19 mouse cellular contexts compared by ENCODE assay signal in the genomic region with DNA sequence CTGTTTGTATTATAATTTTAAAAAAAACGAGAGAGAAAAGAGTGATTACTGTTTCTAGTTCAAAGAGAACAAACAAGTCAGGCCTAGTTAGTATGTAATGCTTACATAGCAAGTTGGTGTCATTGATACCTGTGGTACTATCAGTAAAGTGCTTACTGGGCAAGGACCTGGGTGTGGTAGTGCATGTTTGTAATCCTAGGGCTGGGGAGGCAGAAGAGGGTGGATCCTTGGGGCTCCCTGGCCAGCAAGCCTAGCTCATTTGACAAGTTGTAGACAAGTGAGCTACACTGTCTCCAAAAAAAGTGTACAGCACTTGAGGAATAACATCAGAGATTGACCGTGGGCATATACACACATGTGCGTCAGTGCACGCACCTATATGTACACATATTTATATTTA. TPM values are rescaled to one million over a fixed set of nuclear protein-coding genes. Genes with fewer than 3 reads are reported as not detected.
DNase-seq lines count a peak whose midpoint lies in the region; ATAC-seq and TF ChIP-seq lines count a peak whose summit lies in the region.
"Had no signal": no experiment of that assay in that cellular context is flagged by ENCODE, and none has a peak within 500 bp of the region (broad histone marks: within the 10 kb centered on the region; RNA-seq: fewer than 3 reads in every experiment).

No protein-coding gene starts in this region.

- H3K9ac ChIP-seq in heart, embryonic 12.5 days, result no peak overlapping the region
- peak overlapping the region; percentile 8; the same call in 1 of the 2 replicates for H3K9ac ChIP-seq in liver, embryonic 16.5 days (ENCODE audit: low read depth, low read length)
- H3K9ac ChIP-seq in stomach, postnatal 0 days (ENCODE audit: low read length), result no peak overlapping the region
- H3K9ac ChIP-seq: embryonic facial prominence, embryonic 15.5 days; forebrain, embryonic 15.5 days; limb, embryonic 12.5 days; neural tube, embryonic 15.5 days had no signal

- H3K4me1 ChIP-seq in heart, embryonic 12.5 days (replicated peaks), result peaks cover 14% of the 10 kb centered on the region
- peaks cover 43% of the 10 kb centered on the region for H3K4me1 ChIP-seq in liver, embryonic 16.5 days (ENCODE audit: control insufficient read depth, low read depth, low read length)
- no peaks in the 10 kb centered on the region for H3K4me1 ChIP-seq in stomach, postnatal 0 days (replicated peaks; ENCODE audit: control insufficient read depth, insufficient read depth)

- TF ChIP-seq CTCF in stomach, postnatal 0 days (IDR thresholded peaks at IDR 0.05; ENCODE audit: low read depth), result no peak

- H3K4me2 ChIP-seq in heart, embryonic 12.5 days, result no peak overlapping the region
- peak overlapping the region; percentile 80 for H3K4me2 ChIP-seq in liver, embryonic 16.5 days (ENCODE audit: low read depth, low read length)
- no peak overlapping the region for H3K4me2 ChIP-seq in stomach, postnatal 0 days (replicated peaks; ENCODE audit: low read depth)
- H3K4me2 ChIP-seq: embryonic facial prominence, embryonic 15.5 days; forebrain, embryonic 15.5 days; limb, embryonic 12.5 days; midbrain, embryonic 11.5 days; neural tube, embryonic 15.5 days had no signal

- H3K36me3 ChIP-seq in heart, embryonic 12.5 days, result peaks cover 31% of the 10 kb centered on the region
- peaks cover 28% of the 10 kb centered on the region for H3K36me3 ChIP-seq in liver, embryonic 16.5 days (ENCODE audit: control insufficient read depth, insufficient read depth)
- H3K36me3 ChIP-seq in stomach, postnatal 0 days (ENCODE audit: control insufficient read depth, insufficient read depth, low read length), result peaks cover 14% of the 10 kb centered on the region

- H3K27ac ChIP-seq in heart, embryonic 12.5 days (ENCODE audit: poor library complexity, severe bottlenecking), result no peak overlapping the region
- peak overlapping the region; percentile 95 for H3K27ac ChIP-seq in liver, embryonic 16.5 days (ENCODE audit: low read length)
- H3K27ac ChIP-seq in stomach, postnatal 0 days (replicated peaks), result no peak overlapping the region
- H3K27ac ChIP-seq: embryonic facial prominence, embryonic 15.5 days; forebrain, embryonic 15.5 days; layer of hippocampus, adult 2 months; left cerebral cortex, adult 2 months; limb, embryonic 12.5 days; neural tube, embryonic 15.5 days had no signal

- H3K4me3 ChIP-seq in heart, embryonic 12.5 days, result no peak overlapping the region
- peak overlapping the region; percentile 20; the same call in 1 of the 2 replicates for H3K4me3 ChIP-seq in liver, embryonic 16.5 days (ENCODE audit: low read depth, low read length)
- no peak overlapping the region for H3K4me3 ChIP-seq in stomach, postnatal 0 days (ENCODE audit: low read depth, low read length)
- H3K4me3 ChIP-seq: embryonic facial prominence, embryonic 15.5 days; forebrain, embryonic 15.5 days; layer of hippocampus, adult 2 months; left cerebral cortex, adult 2 months; limb, embryonic 12.5 days; neural tube, embryonic 15.5 days had no signal

- H3K27me3 ChIP-seq in heart, embryonic 12.5 days (replicated peaks), result no peaks in the 10 kb centered on the region
- H3K27me3 ChIP-seq in liver, embryonic 16.5 days (ENCODE audit: control insufficient read depth, insufficient read depth, low read depth, low read length), result no peaks in the 10 kb centered on the region
- H3K27me3 ChIP-seq in stomach, postnatal 0 days (ENCODE audit: control insufficient read depth, insufficient read depth, low read length), result no peaks in the 10 kb centered on the region
- H3K27me3 ChIP-seq: embryonic facial prominence, embryonic 15.5 days; forebrain, embryonic 15.5 days; limb, embryonic 12.5 days; neural tube, embryonic 15.5 days had no signal

- 86% methylated on average over 4 of the region's 4 CpGs for WGBS in heart, embryonic 12.5 days
- 70% methylated on average over 4 of the region's 4 CpGs for WGBS in liver, embryonic 16.5 days (ENCODE audit: insufficient replicate concordance)
- 75% methylated on average over 4 of the region's 4 CpGs for WGBS in stomach, postnatal 0 days

- ATAC-seq in heart, embryonic 12.5 days (ENCODE audit: insufficient number of reproducible peaks, low FRiP score), result peak; percentile 49
- peak; percentile 80 for ATAC-seq in erythroid progenitor cell, adult 5-6 weeks (replicated peaks; ENCODE audit: low FRiP score, poor library complexity, severe bottlenecking)
- ATAC-seq in liver, embryonic 16.5 days (ENCODE audit: low read depth), result peak; percentile 75
- peak; percentile 17; the same call in 1 of the 2 replicates for ATAC-seq in stomach, postnatal 0 days (ENCODE audit: low FRiP score, low TSS enrichment)
- ATAC-seq: forebrain, embryonic 15.5 days; hindbrain, embryonic 16.5 days had no signal

- no peak for DNase-seq in heart, adult 18-20 months
- peak; percentile 53 for DNase-seq in stomach, postnatal 0 days (ENCODE audit: low spot score)
- no peak for DNase-seq in ovary, postnatal 36 days (ENCODE audit: low spot score)
- no peak for DNase-seq in B cell, adult 2 months
- DNase-seq: adrenal gland, adult 2 months; cerebellum, adult 8-10 months; heart, postnatal 14 days; retina, postnatal 1 day had no signal

- no peaks in the 10 kb centered on the region for H3K9me3 ChIP-seq in heart, embryonic 12.5 days (replicated peaks)
- H3K9me3 ChIP-seq in liver, embryonic 16.5 days (replicated peaks; ENCODE audit: control insufficient read depth, low read length), result no peaks in the 10 kb centered on the region
- H3K9me3 ChIP-seq in stomach, postnatal 0 days (ENCODE audit: control insufficient read depth, low read length), result no peaks in the 10 kb centered on the region
- H3K9me3 ChIP-seq: embryonic facial prominence, embryonic 15.5 days; forebrain, embryonic 15.5 days; limb, embryonic 12.5 days; neural tube, embryonic 15.5 days had no signal

- TF ChIP-seq EP300 in stomach, postnatal 0 days (optimal IDR thresholded peaks at IDR 0.05), result no peak

RNA-seq across cellular contexts. Expression of a gene that starts 3.2 kb away (rescaled TPM):
- 284 and 289 TPM in 2 replicates for polyA plus RNA-seq in heart, embryonic 12.5 days (2016; fragmentation: Nextera tagmentation; extraction: Ambion mirVana)
- 1,000 to 10,000 TPM; 1,837 to 1,914 TPM for total RNA-seq in heart, adult 18-20 months (2021)
- 112 and 117 TPM in 2 replicates for total RNA-seq in erythroid progenitor cell, adult 5-6 weeks (2015; ENCODE audit: low replicate concordance)
- 81.0 and 99.9 TPM in 2 replicates for total RNA-seq in erythroid progenitor cell, adult 5-6 weeks (2017; ENCODE audit: low replicate concordance)
- polyA plus RNA-seq in liver, embryonic 16.5 days (2015; fragmentation: Nextera tagmentation; extraction: Ambion mirVana), result 89.3 and 93.8 TPM in 2 replicates
- 82.3 and 99.8 TPM in 2 replicates for polyA plus RNA-seq in stomach, postnatal 0 days (2015; fragmentation: Nextera tagmentation; extraction: Ambion mirVana)

RNA-seq across cellular contexts. Expression of a gene that starts 20.0 kb away (rescaled TPM):
- polyA plus RNA-seq in heart, embryonic 12.5 days (2016; fragmentation: Nextera tagmentation; extraction: Ambion mirVana), result 85.4 and 87.9 TPM in 2 replicates
- 100 to 1,000 TPM in 1 of 2 experiments, 10 to 100 TPM in 1; 98.8 to 112 TPM for total RNA-seq in heart, adult 18-20 months (2021)
- 13.4 and 13.7 TPM in 2 replicates for total RNA-seq in erythroid progenitor cell, adult 5-6 weeks (2015; ENCODE audit: low replicate concordance)
- total RNA-seq in erythroid progenitor cell, adult 5-6 weeks (2017; ENCODE audit: low replicate concordance), result 5.1 and 12.1 TPM in 2 replicates
- polyA plus RNA-seq in liver, embryonic 16.5 days (2015; fragmentation: Nextera tagmentation; extraction: Ambion mirVana), result 40.7 and 42.5 TPM in 2 replicates
- polyA plus RNA-seq in stomach, postnatal 0 days (2015; fragmentation: Nextera tagmentation; extraction: Ambion mirVana), result 99.1 and 99.8 TPM in 2 replicates

RNA-seq across cellular contexts. Expression of a gene that starts 27.1 kb away (rescaled TPM):
- polyA plus RNA-seq in heart, embryonic 12.5 days (2016; fragmentation: Nextera tagmentation; extraction: Ambion mirVana), result 64.2 and 67.1 TPM in 2 replicates
- total RNA-seq in heart, adult 18-20 months (2021), result 10 to 100 TPM; 22.1 to 25.0 TPM
- 8.4 and 11.2 TPM in 2 replicates for total RNA-seq in erythroid progenitor cell, adult 5-6 weeks (2015; ENCODE audit: low replicate concordance)
- total RNA-seq in erythroid progenitor cell, adult 5-6 weeks (2017; ENCODE audit: low replicate concordance), result 3.2 and 6.4 TPM in 2 replicates
- polyA plus RNA-seq in liver, embryonic 16.5 days (2015; fragmentation: Nextera tagmentation; extraction: Ambion mirVana), result 40.2 and 42.1 TPM in 2 replicates
- 50.3 and 54.7 TPM in 2 replicates for polyA plus RNA-seq in stomach, postnatal 0 days (2015; fragmentation: Nextera tagmentation; extraction: Ambion mirVana)

Comparison
In these comparisons a context has a peak if more than half of its experiments do, and no peak if none do; other contexts are left out.
1. ATAC-seq: peak in every context shown above with its lines; median percentile 80 in erythroid progenitor cell, adult 5-6 weeks; 75 in liver, embryonic 16.5 days; 49 in heart, embryonic 12.5 days; 17 in stomach, postnatal 0 days.